Mouse (Mus musculus) kidney, adult 2 months (tissue): ENCODE results near the gene Ccr10.

Experiments
- CTCF ChIP-seq: fragments of 200-500 bp; conservative IDR thresholded peaks from 2 replicates; pipeline ENCODE4 v1.5.1; 2011; ENCODE audit warnings: low read depth, mild to moderate bottlenecking, control low read depth, low read length, moderate library complexity, mixed read lengths; ENCODE audit not compliant: insufficient read depth, insufficient read length
- POLR2A ChIP-seq: fragments of 200-500 bp; IDR thresholded peaks from one replicate; pipeline ENCODE4 v1.6.1; 2011; ENCODE audit warnings: low read depth, low read length, control low read depth

GRCm38 (mm10) chr11:101168301-101168980 is 6.8 kb downstream of the Ccr10 start:
- no peak for TF ChIP-seq CTCF
- no peak for TF ChIP-seq POLR2A
